Mouse (Mus musculus): Measurements from ENCODE around the gene Ntf5.

GRCm38 (mm10) chr7:45376057-45376456 lies 37.4 kb upstream of the Ntf5 start:
- TF ChIP-seq CTCF (IDR thresholded peaks at IDR 0.05; ENCODE audit: extremely low read depth, insufficient read depth, low read length) = no peak
- TF ChIP-seq POLR2A (IDR thresholded peaks at IDR 0.05; ENCODE audit: extremely low read depth, insufficient read depth, low read length) = no peak

Measured in cortical plate, adult 2 months (tissue).